Comparison of ENCODE assay signal across 8 mouse cellular contexts in the genomic region with DNA sequence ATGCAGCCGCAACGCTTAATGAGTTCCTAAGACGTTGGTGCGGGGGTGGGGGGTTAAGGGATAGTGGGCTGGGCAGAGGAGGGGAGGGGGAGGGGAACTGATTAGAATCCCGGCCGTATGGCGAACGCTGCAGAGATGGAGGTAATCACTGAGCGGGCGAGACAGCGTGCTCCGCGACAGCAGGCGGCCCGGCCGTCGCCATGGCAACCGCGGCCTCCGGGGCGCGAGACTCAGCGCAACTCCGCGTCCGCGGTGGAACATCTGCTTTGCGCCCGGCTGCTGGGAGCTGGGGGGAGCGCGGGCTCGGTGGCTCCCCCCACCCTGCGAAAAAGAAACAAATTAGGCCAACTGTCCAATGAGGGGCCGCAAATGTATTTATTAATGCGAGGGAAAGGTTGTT. TPM values are rescaled to one million over a fixed set of nuclear protein-coding genes. Genes with fewer than 3 reads are reported as not detected.
DNase-seq lines count a peak whose midpoint lies in the region; ATAC-seq and TF ChIP-seq lines count a peak whose summit lies in the region.

No protein-coding gene starts in this region.

- DNase-seq in ES-E14 (ENCODE audit: low read depth, low spot score): peak; percentile 48
- peak; percentile 76 for DNase-seq in heart, postnatal 4 days
- peak; percentile 77 to 85 for DNase-seq in layer of hippocampus, postnatal 14 days (ENCODE audit: low spot score in 2 of 2)
- peak; percentile 69 for DNase-seq in retina, adult 2 months (ENCODE audit: low read depth, low spot score)
- DNase-seq in thymus, postnatal 25 days: peak; percentile 71

- no peaks in the 10 kb centered on the region for H3K36me3 ChIP-seq in ES-E14 (ENCODE audit: control insufficient read depth, insufficient read depth, low read length, poor library complexity, severe bottlenecking)
- no peaks in the 10 kb centered on the region for H3K36me3 ChIP-seq in forebrain, embryonic 15.5 days
- H3K36me3 ChIP-seq in lung, embryonic 16.5 days (ENCODE audit: control insufficient read depth, insufficient read depth, low read length): no peaks in the 10 kb centered on the region

- H3K9me3 ChIP-seq in ES-E14 (ENCODE audit: control insufficient read depth, insufficient read depth, low read depth, low read length): no peaks in the 10 kb centered on the region
- no peaks in the 10 kb centered on the region for H3K9me3 ChIP-seq in forebrain, embryonic 15.5 days
- H3K9me3 ChIP-seq in lung, embryonic 16.5 days (ENCODE audit: control insufficient read depth, low read length): no peaks in the 10 kb centered on the region

- H3K27me3 ChIP-seq in forebrain, embryonic 15.5 days: no peaks in the 10 kb centered on the region
- H3K27me3 ChIP-seq in lung, embryonic 16.5 days (ENCODE audit: control insufficient read depth, insufficient read depth, low read depth, low read length): peaks cover 8% of the 10 kb centered on the region

- in situ Hi-C loops in ES-E14 (cut with MboI; ENCODE audit: low sequenced_read_pairs in 2 of 2, unreplicated experiment in 2 of 2): no loop called here

- peak overlapping the region; percentile 56 for H3K4me2 ChIP-seq in forebrain, embryonic 15.5 days (replicated peaks)
- H3K4me2 ChIP-seq in lung, embryonic 16.5 days (ENCODE audit: low read depth, low read length): peak overlapping the region; percentile 71

- H3K27ac ChIP-seq in ES-E14 (ENCODE audit: insufficient read depth, low read depth, low read length, poor library complexity, severe bottlenecking): no peak overlapping the region
- no peak overlapping the region for H3K27ac ChIP-seq in brown adipose tissue, adult 24 weeks (replicated peaks; ENCODE audit: low read depth, low read length)
- H3K27ac ChIP-seq in forebrain, embryonic 15.5 days (replicated peaks): peak overlapping the region; percentile 99
- H3K27ac ChIP-seq in lung, embryonic 16.5 days (ENCODE audit: low read length): no peak overlapping the region

- WGBS in forebrain, embryonic 15.5 days: under 1% methylated on average over 35 of the region's 35 CpGs
- WGBS in lung, embryonic 16.5 days: under 1% methylated on average over 35 of the region's 35 CpGs

- H3K4me3 ChIP-seq in ES-E14 (ENCODE audit: insufficient read depth in 1 of 2, low read depth in 1 of 2, low read length in 2 of 2, poor library complexity in 1 of 2, severe bottlenecking in 1 of 2): peak overlapping the region; percentile 48 to 68
- peak overlapping the region; percentile 31 for H3K4me3 ChIP-seq in brown adipose tissue, adult 24 weeks (ENCODE audit: insufficient read depth, low read depth, low read length)
- peak overlapping the region; percentile 40 for H3K4me3 ChIP-seq in forebrain, embryonic 15.5 days
- peak overlapping the region; percentile 45 for H3K4me3 ChIP-seq in lung, embryonic 16.5 days (ENCODE audit: low read length)

- ATAC-seq in forebrain, embryonic 15.5 days (replicated peaks): peak; percentile 92
- peak; percentile 75 for ATAC-seq in lung, embryonic 16.5 days (ENCODE audit: low read depth)

- H3K9ac ChIP-seq in ES-E14 (ENCODE audit: insufficient read depth, low read depth, low read length, poor library complexity, severe bottlenecking): no peak overlapping the region
- H3K9ac ChIP-seq in forebrain, embryonic 15.5 days (replicated peaks): peak overlapping the region; percentile 24; the same call in 1 of the 2 replicates
- no peak overlapping the region for H3K9ac ChIP-seq in lung, embryonic 16.5 days (ENCODE audit: low read length)

- peaks cover 1 to 14% of the 10 kb centered on the region in 2 experiments; a peak in 1 of 4 replicates for H3K4me1 ChIP-seq in ES-E14 (ENCODE audit: control insufficient read depth in 2 of 2, insufficient read depth in 2 of 2, low read length in 2 of 2, poor library complexity in 1 of 2)
- H3K4me1 ChIP-seq in brown adipose tissue, adult 24 weeks (ENCODE audit: control insufficient read depth, insufficient read depth, insufficient read length, low read length): no peaks in the 10 kb centered on the region
- H3K4me1 ChIP-seq in forebrain, embryonic 15.5 days: peaks cover 79% of the 10 kb centered on the region
- peaks cover 23% of the 10 kb centered on the region for H3K4me1 ChIP-seq in lung, embryonic 16.5 days (replicated peaks; ENCODE audit: control insufficient read depth, insufficient read depth, low read length)

TF ChIP-seq in ES-E14, 5 proteins besides CTCF, POLR2A, EP300 and RAD21:
- TF ChIP-seq MAFK (IDR thresholded peaks at IDR 0.05; ENCODE audit: insufficient read depth, low read depth, low read length) (no peak), ZNF384 (IDR thresholded peaks at IDR 0.05; ENCODE audit: low read depth, low read length) (no peak), ZC3H11A (IDR thresholded peaks at IDR 0.05; ENCODE audit: borderline replicate concordance, low read depth, low read length) (no peak), CHD2 (IDR thresholded peaks at IDR 0.05; ENCODE audit: low read depth, low read length) (no peak), HCFC1 (IDR thresholded peaks at IDR 0.05; ENCODE audit: borderline replicate concordance, insufficient read depth, low read length) (no peak)
TF ChIP-seq in ES-E14: peak in this region for 0.

RNA-seq across cellular contexts. Expression of gene Copz2, which starts 26.1 kb away (rescaled TPM):
- total RNA-seq in ES-E14 (2012; rRNA removed): 2.5 and 5.5 TPM in 2 replicates
- 55.7 and 98.7 TPM in 2 replicates for polyA plus RNA-seq in brown adipose tissue, adult 24 weeks (2012; ENCODE audit: insufficient read depth, insufficient read length, missing spikeins)
- polyA plus RNA-seq in forebrain, embryonic 15.5 days (2015; fragmentation: Nextera tagmentation; extraction: Ambion mirVana): 12.2 and 13.5 TPM in 2 replicates
- 10 to 100 TPM; 51.2 to 52.7 TPM for total RNA-seq in heart, postnatal 4 days (2021)
- total RNA-seq in layer of hippocampus, postnatal 14 days (2021): 1 to 10 TPM; 2.9 to 6.2 TPM
- 131 and 135 TPM in 2 replicates for polyA plus RNA-seq in lung, embryonic 16.5 days (2015; fragmentation: Nextera tagmentation; extraction: Ambion mirVana)

RNA-seq across cellular contexts. Expression of gene Cdk5rap3, which starts 40.6 kb away (rescaled TPM):
- total RNA-seq in ES-E14 (2012; rRNA removed): 87.5 and 134 TPM in 2 replicates
- polyA plus RNA-seq in brown adipose tissue, adult 24 weeks (2012; ENCODE audit: insufficient read depth, insufficient read length, missing spikeins): 19.5 and 27.2 TPM in 2 replicates
- polyA plus RNA-seq in forebrain, embryonic 15.5 days (2015; fragmentation: Nextera tagmentation; extraction: Ambion mirVana): 106 and 109 TPM in 2 replicates
- 10 to 100 TPM; 34.6 to 35.6 TPM for total RNA-seq in heart, postnatal 4 days (2021)
- total RNA-seq in layer of hippocampus, postnatal 14 days (2021): 10 to 100 TPM; 41.2 to 47.2 TPM
- polyA plus RNA-seq in lung, embryonic 16.5 days (2015; fragmentation: Nextera tagmentation; extraction: Ambion mirVana): 67.5 and 70.6 TPM in 2 replicates

RNA-seq across cellular contexts. Expression of gene Nfe2l1, which starts 46.0 kb away (rescaled TPM):
- total RNA-seq in ES-E14 (2012; rRNA removed): 166 and 208 TPM in 2 replicates
- 333 and 448 TPM in 2 replicates for polyA plus RNA-seq in brown adipose tissue, adult 24 weeks (2012; ENCODE audit: insufficient read depth, insufficient read length, missing spikeins)
- 55.7 and 59.6 TPM in 2 replicates for polyA plus RNA-seq in forebrain, embryonic 15.5 days (2015; fragmentation: Nextera tagmentation; extraction: Ambion mirVana)
- total RNA-seq in heart, postnatal 4 days (2021): 100 to 1,000 TPM; 200 to 203 TPM
- 100 to 1,000 TPM; 185 to 187 TPM for total RNA-seq in layer of hippocampus, postnatal 14 days (2021)
- polyA plus RNA-seq in lung, embryonic 16.5 days (2015; fragmentation: Nextera tagmentation; extraction: Ambion mirVana): 68.2 and 68.8 TPM in 2 replicates

RNA-seq across cellular contexts. Expression of gene Prr15l, which starts 52.2 kb away (rescaled TPM):
- total RNA-seq in ES-E14 (2012; rRNA removed): 0.67 and 1.2 TPM in 2 replicates
- not detected in 2 replicates for polyA plus RNA-seq in brown adipose tissue, adult 24 weeks (2012; ENCODE audit: insufficient read depth, insufficient read length, missing spikeins)
- polyA plus RNA-seq in forebrain, embryonic 15.5 days (2015; fragmentation: Nextera tagmentation; extraction: Ambion mirVana): 0.17 TPM in 1 of 2 replicates, not detected in the other
- under 1 TPM; 0.32 to 0.36 TPM for total RNA-seq in heart, postnatal 4 days (2021)
- total RNA-seq in layer of hippocampus, postnatal 14 days (2021): not detected
- polyA plus RNA-seq in lung, embryonic 16.5 days (2015; fragmentation: Nextera tagmentation; extraction: Ambion mirVana): 50.5 and 60.2 TPM in 2 replicates
